Mouse (Mus musculus) CD4-positive, CD25-positive, alpha-beta regulatory T cell, adult 2 months (primary cell): ENCODE measurements around the gene Cdc42se1.
A peak's percentile ranks its signal among the peaks of the same experiment; 100 is the strongest.
"Not testable (repeated sequence)": the region's sequence is repeated elsewhere in the genome, so short reads cannot be mapped to it uniquely, and the experiment has no call there.

Experiments
- DNase-seq: peaks from one replicate; pipeline ENCODE4 v3.0.0-alpha.2; 2012; ENCODE audit warnings: low read depth, low spot score

Cdc42se1 gene

GRCm38 (mm10) chr3:95228148-95228893 is at the start of gene Cdc42se1:
Gene Cdc42se1, plus strand, starts transcription at chr3:95228732.
- peak; percentile 92 for DNase-seq

GRCm38 (mm10) chr3:95178948-95179347 is 49.6 kb upstream of the Cdc42se1 start:
- DNase-seq = no peak

GRCm38 (mm10) chr3:95179890-95180289 is 48.6 kb upstream of the Cdc42se1 start:
- DNase-seq = no peak

GRCm38 (mm10) chr3:95181841-95182240 is 46.7 kb upstream of the Cdc42se1 start:
- no peak for DNase-seq

GRCm38 (mm10) chr3:95184796-95185577 is 43.5 kb upstream of the Cdc42se1 start:
- DNase-seq = peak; percentile 49

GRCm38 (mm10) chr3:95186100-95186499 is 42.4 kb upstream of the Cdc42se1 start:
- no peak for DNase-seq

GRCm38 (mm10) chr3:95186888-95187287 is 41.6 kb upstream of the Cdc42se1 start:
- DNase-seq = no peak

GRCm38 (mm10) chr3:95194721-95195135 is 33.8 kb upstream of the Cdc42se1 start:
- no peak for DNase-seq

- no peak for DNase-seq
These were observed 32.8 kb upstream of the Cdc42se1 start for GRCm38 (mm10) chr3:95195772-95196171.

- no peak for DNase-seq
These were observed 29.4 kb upstream of the Cdc42se1 start for GRCm38 (mm10) chr3:95199101-95199500.

- no peak for DNase-seq
These were observed 28.4 kb upstream of the Cdc42se1 start for GRCm38 (mm10) chr3:95200132-95200531.

GRCm38 (mm10) chr3:95200562-95200961 is 28.0 kb upstream of the Cdc42se1 start:
- DNase-seq = no peak

- DNase-seq = no peak
These were observed 24.7 kb upstream of the Cdc42se1 start for GRCm38 (mm10) chr3:95203880-95204279.

- DNase-seq = no peak
These were observed 20.2 kb upstream of the Cdc42se1 start for GRCm38 (mm10) chr3:95208286-95208685.

- DNase-seq = peak; percentile 24
These were observed 17.9 kb upstream of the Cdc42se1 start for GRCm38 (mm10) chr3:95210585-95210984.

- not testable (repeated sequence) for DNase-seq
These were observed 15.5 kb upstream of the Cdc42se1 start for GRCm38 (mm10) chr3:95212889-95213608.

- DNase-seq = no peak
These were observed 14.9 kb upstream of the Cdc42se1 start for GRCm38 (mm10) chr3:95213609-95213975.

GRCm38 (mm10) chr3:95216655-95217254 is 11.8 kb upstream of the Cdc42se1 start:
- DNase-seq = no peak

- peak; percentile 94 for DNase-seq
These were observed 11.0 kb upstream of the Cdc42se1 start, which contains the start of gene Gabpb2 for GRCm38 (mm10) chr3:95217255-95218134. Gene Gabpb2, minus strand, starts transcription at chr3:95217916.

GRCm38 (mm10) chr3:95218466-95219137 is 9.9 kb upstream of the Cdc42se1 start:
- no peak for DNase-seq
